Mouse (Mus musculus): Measurements from ENCODE around the gene Hsd17b1. TPM values are rescaled to one million over a fixed set of nuclear protein-coding genes. Genes with fewer than 3 reads are reported as not detected.
A peak's percentile ranks its signal among the peaks of the same experiment; 100 is the strongest.

The Hsd17b1 gene
- polyA plus RNA-seq, 1 experiment from 2014 or later: 0.14 TPM

DNA sequence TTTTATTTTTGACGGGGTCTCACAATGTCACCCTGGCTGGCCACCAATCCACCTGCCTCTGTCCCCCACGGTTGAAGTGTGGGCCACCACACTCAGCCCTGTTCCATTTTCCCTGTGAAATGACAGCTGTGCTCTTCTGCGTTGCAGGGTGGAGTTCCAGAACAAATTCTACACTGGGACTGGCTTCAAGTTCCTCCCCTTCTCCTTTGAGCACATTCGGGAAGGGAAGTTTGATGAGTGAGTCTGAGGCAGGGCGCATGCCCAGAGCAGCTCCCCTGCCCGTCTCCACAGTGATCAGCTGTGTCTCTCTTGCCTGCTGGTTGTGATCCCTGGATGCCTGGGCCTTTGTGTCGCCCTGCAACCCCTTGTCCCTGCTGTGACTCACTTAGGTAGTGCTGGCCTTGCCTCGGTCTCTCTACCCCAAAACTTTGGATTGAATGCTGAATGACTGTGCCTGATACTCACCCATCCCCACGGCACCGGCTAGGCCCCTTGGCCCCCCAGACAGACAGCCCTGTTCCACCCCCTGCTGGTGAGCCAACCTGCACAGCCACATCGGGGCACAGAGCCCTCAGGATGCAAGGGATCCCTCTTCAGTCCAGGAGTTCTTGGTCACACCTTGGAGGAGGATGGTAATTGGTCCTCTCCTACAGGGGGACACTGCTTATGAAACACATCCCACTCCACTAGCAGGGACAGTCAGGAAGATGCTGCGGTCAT is 15.9 kb upstream of the Hsd17b1 start:
- Histone ChIP-seq H3K9me3 (no peaks in the 10 kb centered on the region), H3K4me1 (peaks cover 73% of the 10 kb centered on the region), H3K4me3 (no peak overlapping the region), H3K9ac (no peak overlapping the region), H3K27ac (peak overlapping the region; percentile 90), H3K36me3 (peaks cover 15% of the 10 kb centered on the region; the same call in 1 of the 2 replicates), H3K4me2 (no peak overlapping the region), H3K27me3 (no peaks in the 10 kb centered on the region)
- WGBS: 72% methylated on average over 12 of the region's 12 CpGs
- no peak for ATAC-seq (ENCODE audit: insufficient number of reproducible peaks, low FRiP score, low TSS enrichment, low read depth)

- peak; percentile 7; the same call in 1 of the 2 replicates for ATAC-seq (ENCODE audit: insufficient number of reproducible peaks, low FRiP score, low TSS enrichment, low read depth)
- H3K4me2 ChIP-seq: no peak overlapping the region
- H3K27ac ChIP-seq: peak overlapping the region; percentile 90
- H3K27me3 ChIP-seq: no peaks in the 10 kb centered on the region
- H3K9me3 ChIP-seq: no peaks in the 10 kb centered on the region
- no peak overlapping the region for H3K4me3 ChIP-seq
- H3K9ac ChIP-seq: no peak overlapping the region
- 58% methylated on average over 14 of the region's 14 CpGs for WGBS
- H3K4me1 ChIP-seq: peaks cover 73% of the 10 kb centered on the region
- peaks cover 11% of the 10 kb centered on the region; the same call in 1 of the 2 replicates for H3K36me3 ChIP-seq
Measured at GRCm38 (mm10) chr11:101062971-101063675, 15.1 kb upstream of the Hsd17b1 start.

- ATAC-seq (ENCODE audit: insufficient number of reproducible peaks, low FRiP score, low TSS enrichment, low read depth): peak; percentile 59
- WGBS: 20% methylated on average over 12 of the region's 12 CpGs
- no peak overlapping the region for H3K4me3 ChIP-seq
- peak overlapping the region; percentile 90 for H3K27ac ChIP-seq
- no peaks in the 10 kb centered on the region for H3K9me3 ChIP-seq
- H3K4me2 ChIP-seq: no peak overlapping the region
- peaks cover 67% of the 10 kb centered on the region for H3K4me1 ChIP-seq
- no peak overlapping the region for H3K9ac ChIP-seq
- H3K27me3 ChIP-seq: no peaks in the 10 kb centered on the region
- peaks cover 11% of the 10 kb centered on the region; the same call in 1 of the 2 replicates for H3K36me3 ChIP-seq
Measured at GRCm38 (mm10) chr11:101063676-101064327, 14.4 kb upstream of the Hsd17b1 start.

DNA sequence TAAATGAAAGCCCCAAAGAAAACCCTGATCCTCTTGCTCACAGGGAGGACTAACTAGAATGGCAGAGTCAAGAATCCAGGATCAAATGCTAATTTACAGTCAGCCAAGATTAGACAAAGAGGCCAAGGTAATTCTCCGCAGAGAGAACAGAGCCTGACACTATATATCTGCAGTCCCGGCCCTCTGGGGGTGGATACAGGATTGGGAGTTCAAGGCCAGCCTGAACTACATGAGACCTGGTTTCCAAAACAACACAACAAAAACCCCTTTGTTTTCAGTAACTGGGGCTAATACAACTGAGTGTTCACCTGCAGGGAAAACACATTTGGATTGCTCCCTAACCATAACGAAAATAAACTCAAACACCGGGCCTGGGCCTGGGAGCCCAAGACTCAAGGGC is 13.7 kb upstream of the Hsd17b1 start:
- Histone ChIP-seq H3K9me3 (no peaks in the 10 kb centered on the region), H3K36me3 (peaks cover 11% of the 10 kb centered on the region; the same call in 1 of the 2 replicates), H3K9ac (no peak overlapping the region), H3K27ac (peak overlapping the region; percentile 90), H3K4me1 (peaks cover 65% of the 10 kb centered on the region), H3K27me3 (no peaks in the 10 kb centered on the region), H3K4me3 (no peak overlapping the region), H3K4me2 (no peak overlapping the region)
- 75% methylated on average over 4 of the region's 4 CpGs for WGBS
- no peak for ATAC-seq (ENCODE audit: insufficient number of reproducible peaks, low FRiP score, low TSS enrichment, low read depth)

GRCm38 (mm10) chr11:101065002-101065401 is 13.2 kb upstream of the Hsd17b1 start:
- Histone ChIP-seq H3K4me2 (no peak overlapping the region), H3K27ac (no peak overlapping the region; the same call in 1 of the 2 replicates), H3K9ac (no peak overlapping the region), H3K36me3 (peaks cover 11% of the 10 kb centered on the region; the same call in 1 of the 2 replicates), H3K9me3 (no peaks in the 10 kb centered on the region), H3K4me1 (peaks cover 60% of the 10 kb centered on the region), H3K27me3 (no peaks in the 10 kb centered on the region), H3K4me3 (no peak overlapping the region)
- 93% methylated on average over 9 of the region's 9 CpGs for WGBS
- no peak for ATAC-seq (ENCODE audit: insufficient number of reproducible peaks, low FRiP score, low TSS enrichment, low read depth)

DNA sequence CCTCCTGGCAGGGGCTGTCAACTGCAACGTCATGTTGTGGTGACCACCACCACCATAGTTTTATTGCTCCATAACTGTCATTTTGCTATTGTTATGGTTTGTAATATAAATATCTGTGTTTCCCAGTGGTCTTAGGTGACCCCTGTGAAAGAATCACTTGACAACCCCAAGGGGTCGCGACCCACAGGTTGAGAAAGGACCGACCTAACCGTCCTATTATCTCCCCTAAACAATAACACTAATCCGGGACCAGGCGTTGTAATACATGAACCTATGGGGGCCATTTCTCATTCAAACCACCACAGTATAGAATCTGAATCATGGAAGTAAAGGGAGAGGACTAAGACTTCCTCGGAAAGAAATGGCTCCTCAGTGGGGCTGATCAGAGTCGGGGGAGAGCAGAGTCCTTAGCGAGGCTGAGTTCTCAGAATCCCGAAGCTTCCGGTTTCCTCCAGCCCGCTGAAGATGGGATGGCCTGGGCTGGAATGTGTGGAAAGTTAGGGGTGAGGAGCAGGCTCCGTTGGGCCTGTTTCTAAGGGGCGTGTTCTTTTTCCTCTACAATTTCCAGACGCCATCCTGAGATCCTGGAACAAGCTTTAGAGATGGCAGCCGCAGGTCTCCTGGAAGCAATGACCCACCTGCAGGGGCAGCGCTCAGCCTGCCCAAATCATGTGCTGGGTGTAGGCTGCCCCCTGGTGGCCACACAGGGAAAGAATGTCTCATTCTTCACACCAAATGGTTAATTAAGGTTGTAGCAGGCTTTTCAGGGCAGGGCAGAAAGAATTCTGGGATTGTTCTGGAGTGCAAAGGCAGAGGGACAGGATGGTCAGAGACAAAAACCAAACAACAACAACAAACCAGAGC is 11.4 kb upstream of the Hsd17b1 start:
- 22% methylated on average over 18 of the region's 18 CpGs for WGBS
- H3K4me1 ChIP-seq: peaks cover 56% of the 10 kb centered on the region
- H3K4me3 ChIP-seq: peak overlapping the region; percentile 24
- H3K36me3 ChIP-seq: peaks cover 11% of the 10 kb centered on the region; the same call in 1 of the 2 replicates
- H3K9ac ChIP-seq: no peak overlapping the region
- H3K27me3 ChIP-seq: peaks cover 11% of the 10 kb centered on the region
- H3K9me3 ChIP-seq: no peaks in the 10 kb centered on the region
- no peak overlapping the region for H3K27ac ChIP-seq
- H3K4me2 ChIP-seq: peak overlapping the region; percentile 50
- ATAC-seq (ENCODE audit: insufficient number of reproducible peaks, low FRiP score, low TSS enrichment, low read depth): no peak

- H3K36me3 ChIP-seq: no peaks in the 10 kb centered on the region
- WGBS: 4% methylated on average over 35 of the region's 35 CpGs
- peak within 1 kb of the TSS; percentile 59 for H3K9ac ChIP-seq
- H3K27ac ChIP-seq: 0 out of 2 replicates have a peak within 1 kb of the TSS, but pooled peaks have one; percentile 24
- peaks cover 18% of the 10 kb centered on the region for H3K27me3 ChIP-seq
- ATAC-seq (ENCODE audit: insufficient number of reproducible peaks, low FRiP score, low TSS enrichment, low read depth): peak; percentile 73
- peaks cover 28% of the 10 kb centered on the region for H3K4me1 ChIP-seq
- no peaks in the 10 kb centered on the region for H3K9me3 ChIP-seq
- peak within 1 kb of the TSS; percentile 98 for H3K4me2 ChIP-seq
- peak within 1 kb of the TSS; percentile 72 for H3K4me3 ChIP-seq
Measured at GRCm38 (mm10) chr11:101069391-101070188, 8.6 kb upstream of the Hsd17b1 start, which contains the start of gene Naglu. Gene Naglu (plus strand): TSS chr11:101070012.

GRCm38 (mm10) chr11:101070189-101070527 is 8.1 kb upstream of the Hsd17b1 start:
- Histone ChIP-seq H3K36me3 (no peaks in the 10 kb centered on the region), H3K27me3 (peaks cover 18% of the 10 kb centered on the region), H3K9ac (peak overlapping the region; percentile 59), H3K9me3 (no peaks in the 10 kb centered on the region), H3K27ac (0 out of 2 replicates have a peak overlapping the region, but pooled peaks have one; percentile 24), H3K4me3 (peak overlapping the region; percentile 72), H3K4me1 (peaks cover 27% of the 10 kb centered on the region), H3K4me2 (peak overlapping the region; percentile 98)
- under 1% methylated on average over 36 of the region's 36 CpGs for WGBS
- peak; percentile 49; the same call in 1 of the 2 replicates for ATAC-seq (ENCODE audit: insufficient number of reproducible peaks, low FRiP score, low TSS enrichment, low read depth)

- no peak overlapping the region for H3K9ac ChIP-seq
- peaks cover 25% of the 10 kb centered on the region for H3K4me1 ChIP-seq
- H3K36me3 ChIP-seq: no peaks in the 10 kb centered on the region
- 66% methylated on average over 6 of the region's 6 CpGs for WGBS
- no peak overlapping the region for H3K27ac ChIP-seq
- peak overlapping the region; percentile 98 for H3K4me2 ChIP-seq
- no peaks in the 10 kb centered on the region for H3K9me3 ChIP-seq
- peaks cover 20% of the 10 kb centered on the region for H3K27me3 ChIP-seq
- H3K4me3 ChIP-seq: peak overlapping the region; percentile 72
- no peak for ATAC-seq (ENCODE audit: insufficient number of reproducible peaks, low FRiP score, low TSS enrichment, low read depth)
Measured at GRCm38 (mm10) chr11:101070987-101071386, 7.2 kb upstream of the Hsd17b1 start.

- H3K4me2 ChIP-seq: no peak overlapping the region
- H3K9me3 ChIP-seq: no peaks in the 10 kb centered on the region
- H3K36me3 ChIP-seq: peaks cover 3% of the 10 kb centered on the region; the same call in 1 of the 2 replicates
- no peak for ATAC-seq (ENCODE audit: insufficient number of reproducible peaks, low FRiP score, low TSS enrichment, low read depth)
- peaks cover 29% of the 10 kb centered on the region for H3K27me3 ChIP-seq
- WGBS: 74% methylated on average over 14 of the region's 14 CpGs
- H3K9ac ChIP-seq: no peak overlapping the region
- H3K4me3 ChIP-seq: no peak overlapping the region
- H3K27ac ChIP-seq: no peak overlapping the region
- peaks cover 16% of the 10 kb centered on the region for H3K4me1 ChIP-seq
Measured at GRCm38 (mm10) chr11:101071810-101072428, 6.3 kb upstream of the Hsd17b1 start.
